ENCODE assay signal across 8 mouse cellular contexts in genomic region chr11:103359122-103359521, GRCm38 (mm10). TPM values are rescaled to one million over a fixed set of nuclear protein-coding genes. Genes with fewer than 3 reads are reported as not detected.
DNase-seq lines count a peak whose midpoint lies in the region; ATAC-seq and TF ChIP-seq lines count a peak whose summit lies in the region.

No protein-coding gene starts in this region.

- no peak overlapping the region for H3K4me3 ChIP-seq in hindbrain, embryonic 14.5 days (replicated peaks; ENCODE audit: low read length)
- H3K4me3 ChIP-seq in left cerebral cortex, adult 2 months, result no peak overlapping the region

- no peaks in the 10 kb centered on the region for H3K9me3 ChIP-seq in hindbrain, embryonic 14.5 days (ENCODE audit: control insufficient read depth, low read length)

- peaks cover 26% of the 10 kb centered on the region for H3K4me1 ChIP-seq in hindbrain, embryonic 14.5 days (replicated peaks; ENCODE audit: control insufficient read depth, insufficient read depth, low read length)

- intact Hi-C loops in left cerebral cortex, adult 2 months (cut with DNase I), result loop anchor here (1.0 to 5.0 kb wide), 3 partner anchors 108 to 318 kb away; no protein-coding TSS in a partner anchor

- no peak overlapping the region for H3K9ac ChIP-seq in hindbrain, embryonic 14.5 days

- TF ChIP-seq CTCF in left cerebral cortex, adult 2 months (IDR thresholded peaks at IDR 0.05), result peak; percentile 86

- no peak overlapping the region for H3K27ac ChIP-seq in hindbrain, embryonic 14.5 days
- no peak overlapping the region for H3K27ac ChIP-seq in left cerebral cortex, adult 2 months

- peak; percentile 76 for DNase-seq in Muller cell, postnatal 12 days (ENCODE audit: inconsistent ontology term)
- DNase-seq in cerebellum, adult 8-10 months, result peak; percentile 72
- peak; percentile 66 to 67 for DNase-seq in frontal cortex, postnatal 36 days (ENCODE audit: low spot score in 2 of 2)
- peak; percentile 81 for DNase-seq in hindbrain, embryonic 14.5 days (ENCODE audit: low spot score)
- DNase-seq in left cerebral cortex, adult 2 months (ENCODE audit: extremely low spot score in 1 of 2, low spot score in 2 of 2), result peak; percentile 61 to 72
- peak; percentile 60 for DNase-seq in right cerebral cortex, postnatal 14 days

- H3K27me3 ChIP-seq in hindbrain, embryonic 14.5 days (ENCODE audit: control insufficient read depth, insufficient read depth, low read length), result peaks cover 52% of the 10 kb centered on the region

- WGBS in hindbrain, embryonic 14.5 days, result 1% methylated on average over 22 of the region's 22 CpGs

- peak overlapping the region; percentile 18; the same call in 1 of the 2 replicates for H3K4me2 ChIP-seq in hindbrain, embryonic 14.5 days (replicated peaks)

- no peaks in the 10 kb centered on the region for H3K36me3 ChIP-seq in hindbrain, embryonic 14.5 days (replicated peaks; ENCODE audit: control insufficient read depth, insufficient read depth)

- ATAC-seq in hindbrain, embryonic 14.5 days (ENCODE audit: low FRiP score), result peak; percentile 41; the same call in 1 of the 2 replicates
- peak; percentile 52 for ATAC-seq in megakaryocyte, adult 5-6 weeks (ENCODE audit: poor library complexity, severe bottlenecking)
- ATAC-seq in erythroid progenitor cell, adult 5-6 weeks (replicated peaks; ENCODE audit: low FRiP score, poor library complexity, severe bottlenecking), result no peak

RNA-seq across cellular contexts. Expression of gene Arhgap27, which starts 4.4 kb away (rescaled TPM):
- 3.9 and 5.4 TPM in 2 replicates for polyA plus RNA-seq in hindbrain, embryonic 14.5 days (2014; fragmentation: Nextera tagmentation; extraction: Ambion mirVana)
- 10 to 100 TPM; 10.8 to 14.0 TPM for total RNA-seq in left cerebral cortex, adult 2 months (2021)
- total RNA-seq in megakaryocyte, adult 5-6 weeks (2015), result 20.1 and 20.5 TPM in 2 replicates
- 20.1 and 21.9 TPM in 2 replicates for total RNA-seq in megakaryocyte, adult 5-6 weeks (2017)
- total RNA-seq in erythroid progenitor cell, adult 5-6 weeks (2015; ENCODE audit: low replicate concordance), result 2.1 and 7.6 TPM in 2 replicates
- total RNA-seq in erythroid progenitor cell, adult 5-6 weeks (2017; ENCODE audit: low replicate concordance), result 3.0 and 4.8 TPM in 2 replicates

RNA-seq across cellular contexts. Expression of gene Plekhm1, which starts 53.4 kb away (rescaled TPM):
- polyA plus RNA-seq in hindbrain, embryonic 14.5 days (2014; fragmentation: Nextera tagmentation; extraction: Ambion mirVana), result 9.2 and 10.3 TPM in 2 replicates
- 10 to 100 TPM; 17.0 to 19.8 TPM for total RNA-seq in left cerebral cortex, adult 2 months (2021)
- total RNA-seq in megakaryocyte, adult 5-6 weeks (2015), result 28.4 and 29.4 TPM in 2 replicates
- 8.3 and 12.7 TPM in 2 replicates for total RNA-seq in megakaryocyte, adult 5-6 weeks (2017)
- 15.1 and 18.0 TPM in 2 replicates for total RNA-seq in erythroid progenitor cell, adult 5-6 weeks (2015; ENCODE audit: low replicate concordance)
- 4.2 and 5.5 TPM in 2 replicates for total RNA-seq in erythroid progenitor cell, adult 5-6 weeks (2017; ENCODE audit: low replicate concordance)
